Mouse (Mus musculus) adrenal gland, postnatal 4 days (tissue): ENCODE measurements at regions not wholly inside any gene's neighbourhood (a gene's known extent, or its start where the extent isn't known, plus 50 kb on each side); places are given as distances from the start of the nearest gene placed in this dataset.

ENCODE experiments used
- DNase-seq, 2 experiments: peaks; one replicate each; pipeline ENCODE4 v3.0.0; 2021 to 2022; ENCODE audit warnings: low spot score in 2 of 2, mixed read lengths in 2 of 2

GRCm38 (mm10) chr7:72501431-72501830 is 195.0 kb upstream of the Mctp2 start:
- DNase-seq: no peak

GRCm38 (mm10) chr7:72503756-72504155 is 197.3 kb upstream of the Mctp2 start:
- DNase-seq: no peak

- DNase-seq: no peak
Measured at GRCm38 (mm10) chr7:72504268-72504667, 197.9 kb upstream of the Mctp2 start.

GRCm38 (mm10) chr7:72505732-72506460 is 199.5 kb upstream of the Mctp2 start:
- no peak for DNase-seq

- DNase-seq: no peak
Measured at GRCm38 (mm10) chr7:72507946-72508345, 201.5 kb upstream of the Mctp2 start.

- DNase-seq: no peak
Measured at GRCm38 (mm10) chr7:72510116-72510515, 203.7 kb upstream of the Mctp2 start.

GRCm38 (mm10) chr7:72513446-72513845 is 207.0 kb upstream of the Mctp2 start:
- DNase-seq: no peak

- DNase-seq: no peak
Measured at GRCm38 (mm10) chr7:72514851-72515250, 208.4 kb upstream of the Mctp2 start.

- no peak for DNase-seq
Measured at GRCm38 (mm10) chr7:72518421-72518972, 212.1 kb upstream of the Mctp2 start.

- no peak for DNase-seq
Measured at GRCm38 (mm10) chr7:72519359-72520115, 213.1 kb upstream of the Mctp2 start.

GRCm38 (mm10) chr7:72528873-72529272 is 222.5 kb upstream of the Mctp2 start:
- no peak for DNase-seq

GRCm38 (mm10) chr7:72538288-72538687 is 231.9 kb upstream of the Mctp2 start:
- no peak for DNase-seq

GRCm38 (mm10) chr7:72539915-72540314 is 233.5 kb upstream of the Mctp2 start:
- no peak for DNase-seq

- DNase-seq: no peak
Measured at GRCm38 (mm10) chr7:72541521-72542478, 235.4 kb upstream of the Mctp2 start.

GRCm38 (mm10) chr7:72543501-72543900 is 237.1 kb upstream of the Mctp2 start:
- no peak for DNase-seq

- DNase-seq: no peak
Measured at GRCm38 (mm10) chr7:72543946-72544345, 237.5 kb upstream of the Mctp2 start.

- no peak for DNase-seq
Measured at GRCm38 (mm10) chr7:72567378-72567777, 261.0 kb upstream of the Mctp2 start.

GRCm38 (mm10) chr7:72569177-72569576 is 262.8 kb upstream of the Mctp2 start:
- no peak for DNase-seq

GRCm38 (mm10) chr7:72574316-72574715 is 267.9 kb upstream of the Mctp2 start:
- DNase-seq: no peak

- no peak for DNase-seq
Measured at GRCm38 (mm10) chr7:72584427-72584826, 278.0 kb upstream of the Mctp2 start.

- DNase-seq: no peak
Measured at GRCm38 (mm10) chr7:72589241-72589668, 282.8 kb upstream of the Mctp2 start.
